Mouse (Mus musculus) heart, embryonic 11.5 days (tissue): ENCODE results near the gene Pecr. TPM values are rescaled to one million over a fixed set of nuclear protein-coding genes. Genes with fewer than 3 reads are reported as not detected.

ENCODE experiments used
- ATAC-seq: fragments of 200-750 bp; cut with Nextera tagmentation; replicated peaks from 2 replicates; pipeline ENCODE4 v1.8.0; 2017; ENCODE audit warnings: moderate library complexity; ENCODE audit not compliant: insufficient number of reproducible peaks, low FRiP score, low TSS enrichment
- H3K27ac ChIP-seq: fragments of 300-500 bp; sonication (generic); 2 replicates; pipeline ENCODE4 v1.5.1; 2014; ENCODE audit warnings: mild to moderate bottlenecking, low read depth, low read length
- H3K27me3 ChIP-seq: fragments of 300-500 bp; sonication (generic); 2 replicates; pipeline ENCODE4 v1.6.1; 2014; ENCODE audit warnings: mild to moderate bottlenecking, low read length, mixed read lengths; ENCODE audit not compliant: control insufficient read depth, insufficient read depth
- H3K36me3 ChIP-seq: fragments of 300-500 bp; sonication (generic); 2 replicates; pipeline ENCODE4 v1.6.1; 2014; ENCODE audit warnings: mild to moderate bottlenecking, low read length, moderate library complexity, mixed read lengths; ENCODE audit not compliant: control insufficient read depth, insufficient read depth
- H3K4me1 ChIP-seq: fragments of 300-500 bp; sonication (generic); 2 replicates; pipeline ENCODE4 v1.6.1; 2014; ENCODE audit warnings: low read length; ENCODE audit not compliant: control insufficient read depth, insufficient read depth
- H3K4me2 ChIP-seq: fragments of 300-500 bp; sonication (generic); 2 replicates; pipeline ENCODE4 v1.6.1; 2014; ENCODE audit warnings: mild to moderate bottlenecking, moderate library complexity
- H3K4me3 ChIP-seq: fragments of 300-500 bp; sonication (generic); 2 replicates; pipeline ENCODE4 v1.5.1; 2014; ENCODE audit warnings: low read depth, low read length
- H3K9ac ChIP-seq: fragments of 300-500 bp; sonication (generic); 2 replicates; pipeline ENCODE4 v1.6.1; 2014; ENCODE audit warnings: mild to moderate bottlenecking, low read depth, low read length, moderate library complexity
- H3K9me3 ChIP-seq: fragments of 300-500 bp; sonication (generic); replicated peaks from 2 replicates; pipeline ENCODE4 v1.6.1; 2016; ENCODE audit warnings: low read length; ENCODE audit not compliant: control insufficient read depth
- WGBS: fragments of 180-500 bp; shearing (Covaris S2); extraction: QIAGEN DNeasy Blood & Tissue Kit; methylation state at CpG from one replicate; pipeline ENCODE4 v1.1.7; 2014; ENCODE audit not compliant: insufficient replicate concordance; 5-methylcytosine and 5-hydroxymethylcytosine counted together
- polyA plus RNA-seq: library from polyadenylated mRNA; unstranded; fragments of >200 nt; fragmentation: Nextera tagmentation; extraction: Ambion mirVana; gene quantifications from 2 replicates; pipeline ENCODE4 v1.2.1, GENCODE M21; 2014

The Pecr gene
- polyA plus RNA-seq, 1 experiment from 2014 or later: 20.2 TPM

GRCm38 (mm10) chr1:72312701-72313398 lies 28.7 kb upstream of the Pecr start:
- no peak overlapping the region for H3K9ac ChIP-seq
- no peaks in the 10 kb centered on the region for H3K36me3 ChIP-seq
- peaks cover 6% of the 10 kb centered on the region; the same call in 1 of the 2 replicates for H3K27me3 ChIP-seq
- no peaks in the 10 kb centered on the region for H3K9me3 ChIP-seq
- no peak overlapping the region for H3K4me2 ChIP-seq
- no peaks in the 10 kb centered on the region for H3K4me1 ChIP-seq
- no peak overlapping the region for H3K4me3 ChIP-seq
- ATAC-seq: no peak
- WGBS: 83% methylated on average over 9 of the region's 9 CpGs
- H3K27ac ChIP-seq: no peak overlapping the region

GRCm38 (mm10) chr1:72309744-72310424 lies 25.8 kb upstream of the Pecr start:
- no peak overlapping the region for H3K4me2 ChIP-seq
- no peaks in the 10 kb centered on the region for H3K9me3 ChIP-seq
- H3K4me3 ChIP-seq: no peak overlapping the region
- 78% methylated on average over 6 of the region's 6 CpGs for WGBS
- no peak overlapping the region for H3K9ac ChIP-seq
- no peak overlapping the region for H3K27ac ChIP-seq
- 0 out of 2 replicates have a peak, but pooled peaks cover 3% of the 10 kb centered on the region for H3K4me1 ChIP-seq
- ATAC-seq: no peak
- peaks cover 2% of the 10 kb centered on the region; the same call in 1 of the 2 replicates for H3K27me3 ChIP-seq
- no peaks in the 10 kb centered on the region for H3K36me3 ChIP-seq

- H3K4me1 ChIP-seq: 0 out of 2 replicates have a peak, but pooled peaks cover 3% of the 10 kb centered on the region
- H3K36me3 ChIP-seq: no peaks in the 10 kb centered on the region
- H3K4me2 ChIP-seq: no peak overlapping the region
- WGBS: 61% methylated on average over 4 of the region's 4 CpGs
- no peak overlapping the region for H3K9ac ChIP-seq
- H3K27ac ChIP-seq: no peak overlapping the region
- no peaks in the 10 kb centered on the region for H3K9me3 ChIP-seq
- 0 out of 2 replicates have a peak, but pooled peaks cover 2% of the 10 kb centered on the region for H3K27me3 ChIP-seq
- no peak overlapping the region for H3K4me3 ChIP-seq
- no peak for ATAC-seq
Measured at GRCm38 (mm10) chr1:72308919-72309318, 24.8 kb upstream of the Pecr start.

GRCm38 (mm10) chr1:72307317-72307798 lies 23.2 kb upstream of the Pecr start, which contains the start of gene Xrcc5:
Gene Xrcc5, plus strand, starts transcription at chr1:72307421.
- Histone ChIP-seq H3K36me3 (no peaks in the 10 kb centered on the region), H3K4me1 (0 out of 2 replicates have a peak, but pooled peaks cover 3% of the 10 kb centered on the region), H3K4me3 (peak within 1 kb of the TSS; percentile 60), H3K9ac (peak within 1 kb of the TSS; percentile 87), H3K9me3 (no peaks in the 10 kb centered on the region), H3K4me2 (peak within 1 kb of the TSS; percentile 70), H3K27ac (peak within 1 kb of the TSS; percentile 89), H3K27me3 (0 out of 2 replicates have a peak, but pooled peaks cover 2% of the 10 kb centered on the region)
- ATAC-seq: peak; percentile 93
- WGBS: 1% methylated on average over 21 of the region's 21 CpGs

GRCm38 (mm10) chr1:72306679-72307181 lies 22.6 kb upstream of the Pecr start:
- ATAC-seq: peak; percentile 83
- Histone ChIP-seq H3K9ac (peak overlapping the region; percentile 87), H3K27ac (peak overlapping the region; percentile 89), H3K36me3 (no peaks in the 10 kb centered on the region), H3K4me2 (peak overlapping the region; percentile 70), H3K4me3 (peak overlapping the region; percentile 60), H3K9me3 (no peaks in the 10 kb centered on the region), H3K27me3 (0 out of 2 replicates have a peak, but pooled peaks cover under 1% of the 10 kb centered on the region), H3K4me1 (0 out of 2 replicates have a peak, but pooled peaks cover 3% of the 10 kb centered on the region)
- 4% methylated on average over 11 of the region's 11 CpGs for WGBS

- H3K4me1 ChIP-seq: 0 out of 2 replicates have a peak, but pooled peaks cover 3% of the 10 kb centered on the region
- no peak overlapping the region for H3K27ac ChIP-seq
- 52% methylated on average over 3 of the region's 3 CpGs for WGBS
- no peaks in the 10 kb centered on the region for H3K36me3 ChIP-seq
- no peaks in the 10 kb centered on the region for H3K27me3 ChIP-seq
- H3K9me3 ChIP-seq: no peaks in the 10 kb centered on the region
- no peak overlapping the region for H3K9ac ChIP-seq
- no peak for ATAC-seq
- H3K4me3 ChIP-seq: no peak overlapping the region
- peak overlapping the region; percentile 70 for H3K4me2 ChIP-seq
Measured at GRCm38 (mm10) chr1:72306241-72306640, 22.1 kb upstream of the Pecr start.

GRCm38 (mm10) chr1:72301845-72302244 lies 17.7 kb upstream of the Pecr start:
- Histone ChIP-seq H3K27ac (no peak overlapping the region), H3K4me3 (no peak overlapping the region), H3K9ac (no peak overlapping the region), H3K4me1 (0 out of 2 replicates have a peak, but pooled peaks cover 3% of the 10 kb centered on the region), H3K9me3 (no peaks in the 10 kb centered on the region), H3K4me2 (no peak overlapping the region), H3K27me3 (no peaks in the 10 kb centered on the region), H3K36me3 (no peaks in the 10 kb centered on the region)
- 78% methylated on average over 1 of the region's 1 CpGs for WGBS
- no peak for ATAC-seq

GRCm38 (mm10) chr1:72295746-72296145 lies 11.6 kb upstream of the Pecr start:
- H3K4me2 ChIP-seq: no peak overlapping the region
- no peak overlapping the region for H3K9ac ChIP-seq
- H3K27me3 ChIP-seq: no peaks in the 10 kb centered on the region
- WGBS: 69% methylated on average over 8 of the region's 8 CpGs
- H3K4me3 ChIP-seq: no peak overlapping the region
- no peaks in the 10 kb centered on the region for H3K9me3 ChIP-seq
- ATAC-seq: no peak
- no peaks in the 10 kb centered on the region for H3K36me3 ChIP-seq
- H3K27ac ChIP-seq: no peak overlapping the region
- no peaks in the 10 kb centered on the region for H3K4me1 ChIP-seq
